Mouse (Mus musculus) kidney, adult 2 months (tissue): Measurements from ENCODE around the gene Hoxd1.

ENCODE experiments used
- CTCF ChIP-seq: fragments of 200-500 bp; conservative IDR thresholded peaks from 2 replicates; pipeline ENCODE4 v1.5.1; 2011; ENCODE audit warnings: low read depth, mild to moderate bottlenecking, control low read depth, low read length, moderate library complexity, mixed read lengths; ENCODE audit not compliant: insufficient read depth, insufficient read length
- POLR2A ChIP-seq: fragments of 200-500 bp; IDR thresholded peaks from one replicate; pipeline ENCODE4 v1.6.1; 2011; ENCODE audit warnings: low read depth, low read length, control low read depth

DNA sequence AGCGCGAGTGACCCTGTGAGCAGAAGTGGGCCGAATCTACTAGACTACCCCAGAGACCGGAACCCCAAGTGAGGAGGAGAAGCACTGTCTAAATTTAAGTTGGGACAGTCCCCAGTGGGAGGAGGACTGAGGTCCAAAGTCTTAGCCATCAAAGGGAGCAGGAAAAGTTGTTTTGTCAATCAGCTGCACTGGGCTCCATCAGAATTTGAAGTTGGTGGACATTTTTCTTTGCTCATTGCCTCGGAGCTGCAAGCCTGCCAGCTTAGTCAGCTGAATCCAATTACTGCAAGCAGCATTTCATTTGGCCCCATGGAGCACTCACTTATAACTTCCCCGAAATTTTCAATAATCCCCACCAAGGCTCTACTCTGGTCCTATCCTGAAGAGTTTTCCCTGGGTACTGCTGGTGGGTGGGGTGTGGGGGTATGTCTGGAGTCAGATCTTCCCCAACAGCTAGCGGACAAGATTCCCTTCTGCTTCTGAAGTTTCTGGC is 25.2 kb upstream of the Hoxd1 start:
- TF ChIP-seq POLR2A (no peak), CTCF (no peak)
